Mouse (Mus musculus) lung, postnatal 0 days (tissue): ENCODE results near the gene Rgs10. TPM values are rescaled to one million over a fixed set of nuclear protein-coding genes. Genes with fewer than 3 reads are reported as not detected.

Experiments used
- ATAC-seq: fragments of 200-750 bp; cut with Nextera tagmentation; 2 replicates; pipeline ENCODE4 v1.8.0; 2017; ENCODE audit warnings: moderate library complexity
- DNase-seq: peaks from one replicate; pipeline ENCODE4 v3.0.0-alpha.2; 2016; ENCODE audit warnings: low spot score
- H3K27ac ChIP-seq: fragments of 300-500 bp; sonication (generic); 2 replicates; pipeline ENCODE4 v1.5.1; 2014; ENCODE audit warnings: antibody characterized with exemption, mild to moderate bottlenecking, low read length, mixed read lengths
- H3K27me3 ChIP-seq: fragments of 300-500 bp; sonication (generic); replicated peaks from 2 replicates; pipeline ENCODE4 v1.6.1; 2014; ENCODE audit warnings: low read length, mixed read lengths; ENCODE audit not compliant: insufficient read depth
- H3K36me3 ChIP-seq: fragments of 300-500 bp; sonication (generic); 2 replicates; pipeline ENCODE4 v1.6.1; 2014; ENCODE audit warnings: low read length, mixed read lengths; ENCODE audit not compliant: insufficient read depth
- H3K4me1 ChIP-seq: fragments of 300-500 bp; sonication (generic); 2 replicates; pipeline ENCODE4 v1.6.1; 2014; ENCODE audit warnings: antibody characterized with exemption, low read depth, low read length, mixed read lengths; ENCODE audit not compliant: insufficient read depth
- H3K4me2 ChIP-seq: fragments of 300-500 bp; sonication (generic); replicated peaks from 2 replicates; pipeline ENCODE4 v1.6.1; 2014; ENCODE audit warnings: low read depth, mild to moderate bottlenecking, low read length, moderate library complexity, mixed read lengths
- H3K4me3 ChIP-seq: fragments of 300-500 bp; sonication (generic); 2 replicates; pipeline ENCODE4 v1.5.1; 2014; ENCODE audit warnings: low read depth, low read length
- H3K9ac ChIP-seq: fragments of 300-500 bp; sonication (generic); replicated peaks from 2 replicates; pipeline ENCODE4 v1.6.1; 2014; ENCODE audit warnings: low read depth, mild to moderate bottlenecking
- H3K9me3 ChIP-seq: fragments of 300-500 bp; sonication (generic); 2 replicates; pipeline ENCODE4 v1.6.1; 2016; ENCODE audit warnings: low read length, mixed read lengths
- CTCF ChIP-seq: IDR thresholded peaks from 2 replicates; pipeline ENCODE4 v1.5.1; 2016; ENCODE audit warnings: antibody characterized with exemption, mild to moderate bottlenecking
- EP300 ChIP-seq: IDR thresholded peaks from 2 replicates; pipeline ENCODE4 v1.6.1; 2016; ENCODE audit warnings: antibody characterized with exemption, mild to moderate bottlenecking, control low read depth
- WGBS: fragments of 180-500 bp; shearing (Covaris S2); extraction: QIAGEN DNeasy Blood & Tissue Kit; methylation state at CpG from one replicate; pipeline ENCODE4 v1.1.7; 2014; 5-methylcytosine and 5-hydroxymethylcytosine counted together
- polyA plus RNA-seq: library from polyadenylated mRNA; unstranded; fragments of >200 nt; fragmentation: Nextera tagmentation; extraction: Ambion mirVana; gene quantifications from 2 replicates; pipeline ENCODE4 v1.2.1, GENCODE M21; 2015

Rgs10 gene
- polyA plus RNA-seq, 1 experiment from 2014 or later, result 43.1 TPM

DNA sequence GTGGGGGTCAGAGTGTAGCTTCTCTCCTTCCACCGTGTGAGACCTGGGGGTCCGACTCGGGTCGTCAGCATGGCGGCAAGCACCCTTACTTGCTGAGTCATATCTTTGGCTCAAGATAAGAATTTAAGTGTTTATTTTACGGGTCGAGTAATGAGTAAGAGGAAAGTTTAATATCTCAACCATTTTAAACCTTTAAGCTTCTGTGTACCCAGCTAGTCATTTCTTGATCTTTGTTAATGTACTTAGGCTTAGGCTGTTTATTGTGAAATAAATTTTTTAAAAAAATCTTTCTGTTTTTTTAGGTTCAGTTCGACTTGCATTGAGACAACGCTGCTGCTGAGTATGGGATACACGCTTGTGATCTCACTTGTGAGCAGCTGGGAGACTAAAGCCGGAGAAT is 54.0 kb downstream of the Rgs10 start:
- no peak overlapping the region for H3K4me2 ChIP-seq
- H3K4me3 ChIP-seq, result no peak overlapping the region
- peak; percentile 69 for DNase-seq
- H3K4me1 ChIP-seq, result peaks cover 5% of the 10 kb centered on the region; the same call in 1 of the 2 replicates
- no peak overlapping the region for H3K9ac ChIP-seq
- H3K27me3 ChIP-seq, result no peaks in the 10 kb centered on the region
- ATAC-seq, result peak; percentile 37; the same call in 1 of the 2 replicates
- WGBS, result 37% methylated on average over 11 of the region's 11 CpGs
- H3K9me3 ChIP-seq, result no peaks in the 10 kb centered on the region
- peak overlapping the region; percentile 11; the same call in 1 of the 2 replicates for H3K27ac ChIP-seq
- H3K36me3 ChIP-seq, result no peaks in the 10 kb centered on the region
- TF ChIP-seq EP300 (peak; percentile 35; the same call in 1 of the 2 replicates), CTCF (no peak)

- no peaks in the 10 kb centered on the region for H3K27me3 ChIP-seq
- no peak overlapping the region for H3K4me2 ChIP-seq
- 55% methylated on average over 10 of the region's 10 CpGs for WGBS
- H3K27ac ChIP-seq, result no peak overlapping the region
- no peak overlapping the region for H3K4me3 ChIP-seq
- no peak overlapping the region for H3K9ac ChIP-seq
- H3K9me3 ChIP-seq, result no peaks in the 10 kb centered on the region
- peaks cover 5% of the 10 kb centered on the region; the same call in 1 of the 2 replicates for H3K4me1 ChIP-seq
- H3K36me3 ChIP-seq, result no peaks in the 10 kb centered on the region
- no peak for ATAC-seq
- peak; percentile 45 for DNase-seq
- TF ChIP-seq EP300 (no peak), CTCF (no peak)
These were observed 54.8 kb downstream of the Rgs10 start for GRCm38 (mm10) chr7:128363806-128364205.

- no peaks in the 10 kb centered on the region for H3K36me3 ChIP-seq
- no peak overlapping the region for H3K9ac ChIP-seq
- 56% methylated on average over 4 of the region's 4 CpGs for WGBS
- TF ChIP-seq CTCF (no peak), EP300 (no peak)
- ATAC-seq, result no peak
- H3K4me2 ChIP-seq, result no peak overlapping the region
- H3K4me3 ChIP-seq, result no peak overlapping the region
- DNase-seq, result peak; percentile 41
- H3K4me1 ChIP-seq, result peaks cover 5% of the 10 kb centered on the region; the same call in 1 of the 2 replicates
- no peaks in the 10 kb centered on the region for H3K27me3 ChIP-seq
- H3K27ac ChIP-seq, result no peak overlapping the region
- H3K9me3 ChIP-seq, result no peaks in the 10 kb centered on the region
These were observed 55.6 kb downstream of the Rgs10 start for GRCm38 (mm10) chr7:128362916-128363315.

- Histone ChIP-seq H3K9me3 (no peaks in the 10 kb centered on the region), H3K4me2 (no peak overlapping the region), H3K27ac (no peak overlapping the region), H3K36me3 (no peaks in the 10 kb centered on the region), H3K9ac (no peak overlapping the region), H3K27me3 (no peaks in the 10 kb centered on the region), H3K4me3 (no peak overlapping the region), H3K4me1 (no peaks in the 10 kb centered on the region; the same call in 1 of the 2 replicates)
- TF ChIP-seq EP300 (no peak), CTCF (peak; percentile 53)
- ATAC-seq (no peak), DNase-seq (no peak)
- 68% methylated on average over 9 of the region's 9 CpGs for WGBS
These were observed 58.8 kb downstream of the Rgs10 start for GRCm38 (mm10) chr7:128359741-128360140.

DNA sequence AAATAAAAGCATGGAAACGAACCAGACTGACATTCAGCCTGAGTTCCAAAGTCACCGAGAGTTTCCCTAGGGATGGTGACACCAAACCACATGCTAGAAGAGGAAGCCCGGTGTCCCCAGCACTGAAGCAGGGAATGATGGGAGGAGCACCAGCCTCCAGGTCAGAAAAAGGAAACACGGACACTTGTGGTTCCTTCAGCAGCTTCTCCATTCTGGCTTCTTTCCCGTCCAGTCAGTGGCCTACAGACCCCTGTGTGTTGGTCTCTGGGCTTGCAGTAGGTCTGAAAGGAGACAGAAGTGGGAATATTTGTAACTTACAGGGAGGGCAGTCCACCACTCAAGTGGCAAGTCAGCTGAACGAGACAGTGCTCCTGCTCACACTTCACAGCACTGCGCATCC is 59.4 kb downstream of the Rgs10 start:
- Histone ChIP-seq H3K4me2 (no peak overlapping the region), H3K4me3 (no peak overlapping the region), H3K36me3 (no peaks in the 10 kb centered on the region), H3K9ac (no peak overlapping the region), H3K27me3 (no peaks in the 10 kb centered on the region), H3K4me1 (no peaks in the 10 kb centered on the region), H3K27ac (no peak overlapping the region), H3K9me3 (no peaks in the 10 kb centered on the region)
- 54% methylated on average over 7 of the region's 7 CpGs for WGBS
- no peak for TF ChIP-seq CTCF
- TF ChIP-seq EP300, result no peak
- DNase-seq (no peak), ATAC-seq (no peak)

- DNase-seq, result no peak
- no peak for ATAC-seq
- TF ChIP-seq CTCF (no peak), EP300 (no peak)
- no peak overlapping the region for H3K4me2 ChIP-seq
- no peaks in the 10 kb centered on the region for H3K27me3 ChIP-seq
- no peak overlapping the region for H3K9ac ChIP-seq
- no peaks in the 10 kb centered on the region for H3K4me1 ChIP-seq
- no peak overlapping the region for H3K27ac ChIP-seq
- no peak overlapping the region for H3K4me3 ChIP-seq
- H3K9me3 ChIP-seq, result no peaks in the 10 kb centered on the region
- 69% methylated on average over 9 of the region's 9 CpGs for WGBS
- no peaks in the 10 kb centered on the region for H3K36me3 ChIP-seq
These were observed 59.8 kb downstream of the Rgs10 start for GRCm38 (mm10) chr7:128358741-128359140.
